Mouse (Mus musculus) bone marrow macrophage, adult 2 months (primary cell): ENCODE measurements around the gene Fbxo46.

ENCODE experiments used
- CTCF ChIP-seq: IDR thresholded peaks from 2 replicates; pipeline ENCODE4 v1.5.1; 2012; ENCODE audit warnings: low read depth, mild to moderate bottlenecking, low read length, moderate library complexity
- POLR2A ChIP-seq: IDR thresholded peaks from 2 replicates; pipeline ENCODE4 v1.6.1; 2012; ENCODE audit warnings: mild to moderate bottlenecking, low read depth, low read length, borderline replicate concordance

DNA sequence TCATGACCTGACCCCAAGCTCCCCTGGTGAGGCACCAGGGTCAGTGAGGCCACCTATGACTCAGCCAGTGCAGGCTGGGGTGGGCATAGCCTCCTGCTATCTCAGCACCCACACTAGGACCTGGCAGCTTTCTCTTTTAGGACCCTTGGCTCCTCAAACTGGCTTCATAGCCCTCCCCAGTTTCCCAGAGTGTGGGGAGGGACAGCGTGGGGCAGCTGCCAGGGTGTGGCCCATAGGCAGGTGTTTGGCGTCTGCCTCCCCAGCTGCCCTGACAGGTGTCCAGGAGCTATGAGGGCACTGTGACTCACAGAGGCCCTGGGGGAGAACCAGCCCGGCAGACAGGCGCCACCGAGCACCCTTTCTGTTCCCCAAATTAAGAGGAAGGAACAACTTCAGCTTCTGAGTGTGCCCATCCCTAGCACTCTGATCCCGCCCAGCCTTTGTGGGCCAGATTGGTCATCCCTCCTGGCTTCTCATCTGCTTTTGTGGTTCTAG, 35.3 kb upstream of the Fbxo46 start:
- TF ChIP-seq POLR2A (no peak), CTCF (no peak)
